Mouse (Mus musculus) skeletal muscle tissue, postnatal 0 days (tissue): ENCODE measurements around the gene Gtsf1l. TPM values are rescaled to one million over a fixed set of nuclear protein-coding genes. Genes with fewer than 3 reads are reported as not detected.

Source experiments
- microRNA-seq, 2 experiments: library from miRNA; unstranded; fragments of <30 nt; microRNA quantifications; one replicate each; pipeline ENCODE4; 2016
- polyA plus RNA-seq: library from polyadenylated mRNA; unstranded; fragments of >200 nt; fragmentation: Nextera tagmentation; extraction: Ambion mirVana; gene quantifications from 2 replicates; pipeline ENCODE4 v1.2.1, GENCODE M21; 2015

The Gtsf1l gene
- not detected in 2 replicates for polyA plus RNA-seq

GRCm38 (mm10) chr2:163087728-163088127, at the start of gene Gtsf1l:
Gtsf1l (minus strand) TSS chr2:163087855.

GRCm38 (mm10) chr2:163054335-163054840, 33.3 kb downstream of the Gtsf1l start, which contains the start of gene Mybl2:
Mybl2 (plus strand) TSS chr2:163054687.

Small RNA genes lying within 50 kb of the gene (microRNA-seq; reads per million reads assigned to microRNA genes)
- gene Gm22174 (0 reads per million in 2 experiments), gene Mir7003 (0 reads per million in 2 experiments)

Other genes with a start within 250 kb of the Gtsf1l start
- 61.8 and 73.1 TPM in 2 replicates for gene Srsf6, start 156.3 kb downstream of the Gtsf1l start, polyA plus RNA-seq
- not detected in 2 replicates for gene L3mbtl1, start 144.4 kb downstream of the Gtsf1l start, polyA plus RNA-seq
- 0.06 TPM in 1 of 2 replicates, not detected in the other for gene Sgk2, start 100.5 kb downstream of the Gtsf1l start, polyA plus RNA-seq
- gene Ift52, start 70.5 kb downstream of the Gtsf1l start, polyA plus RNA-seq = 22.8 and 24.7 TPM in 2 replicates
- 3.0 and 4.1 TPM in 2 replicates for gene Mybl2, start 33.2 kb downstream of the Gtsf1l start, polyA plus RNA-seq
- 0.91 and 1.1 TPM in 2 replicates for gene Tox2, start 115.3 kb upstream of the Gtsf1l start, polyA plus RNA-seq